Mouse (Mus musculus) bone marrow, adult 2 months (tissue): Measurements from ENCODE around the gene Rdh5.

Source experiments
- CTCF ChIP-seq: fragments of 200-500 bp; IDR thresholded peaks from 2 replicates; pipeline ENCODE4 v1.5.1; 2011; ENCODE audit warnings: low read length, control low read depth; ENCODE audit not compliant: control insufficient read depth, insufficient read depth
- POLR2A ChIP-seq: fragments of 200-500 bp; IDR thresholded peaks from 2 replicates; pipeline ENCODE4 v1.6.1; 2011; ENCODE audit warnings: low read depth, mild to moderate bottlenecking, control low read depth, low read length, borderline replicate concordance; ENCODE audit not compliant: control insufficient read depth

- TF ChIP-seq CTCF (no peak), POLR2A (no peak)
These were observed 13.8 kb downstream of the Rdh5 start for GRCm38 (mm10) chr10:128908778-128909448.
